Mouse (Mus musculus) cerebellum, postnatal 4 days (tissue): ENCODE measurements around the gene H2-Q4.
"Not testable (repeated sequence)": the region's sequence is repeated elsewhere in the genome, so short reads cannot be mapped to it uniquely, and the experiment has no call there.

Experiments
- DNase-seq, 2 experiments: peaks; one replicate each; pipeline ENCODE4 v3.0.0; 2022; ENCODE audit warnings: low spot score in 2 of 2, mixed read lengths in 1 of 2

The H2-Q4 gene

GRCm38 (mm10) chr17:35379369-35379728 is at the start of gene H2-Q4:
Gene H2-Q4 (plus strand): TSS chr17:35379617.
- DNase-seq, result peak; percentile 55 to 74

- not testable (repeated sequence) for DNase-seq
Observed at GRCm38 (mm10) chr17:35329714-35330113, 49.7 kb upstream of the H2-Q4 start.

- not testable (repeated sequence) for DNase-seq
Observed at GRCm38 (mm10) chr17:35331546-35331945, 47.9 kb upstream of the H2-Q4 start.

GRCm38 (mm10) chr17:35342071-35342671 is 37.2 kb upstream of the H2-Q4 start, which contains the start of gene H2-Q2:
Gene H2-Q2 (plus strand): TSS chr17:35342242.
- no peak for DNase-seq

- DNase-seq, result no peak
Observed at GRCm38 (mm10) chr17:35342711-35343476, 36.5 kb upstream of the H2-Q4 start.

- not testable (repeated sequence) for DNase-seq
Observed at GRCm38 (mm10) chr17:35347659-35348058, 31.8 kb upstream of the H2-Q4 start.

GRCm38 (mm10) chr17:35353275-35353674 is 26.1 kb upstream of the H2-Q4 start:
- not testable (repeated sequence) for DNase-seq

- DNase-seq, result no peak
Observed at GRCm38 (mm10) chr17:35354071-35354470, 25.3 kb upstream of the H2-Q4 start.

- DNase-seq, result no peak
Observed at GRCm38 (mm10) chr17:35357086-35357485, 22.3 kb upstream of the H2-Q4 start.

- no peak for DNase-seq
Observed at GRCm38 (mm10) chr17:35358763-35359469, 20.5 kb upstream of the H2-Q4 start.

- DNase-seq, result no peak
Observed at GRCm38 (mm10) chr17:35359470-35359862, 20.0 kb upstream of the H2-Q4 start.

- peak in 1 of 2 experiments; percentile 16 for DNase-seq
Observed at GRCm38 (mm10) chr17:35379729-35380451, 473 bp downstream of the H2-Q4 start.

GRCm38 (mm10) chr17:35389796-35390195 is 10.4 kb downstream of the H2-Q4 start:
- peak in 1 of 2 experiments; percentile 34 for DNase-seq

GRCm38 (mm10) chr17:35392671-35393070 is 13.3 kb downstream of the H2-Q4 start:
- not testable (repeated sequence) for DNase-seq

GRCm38 (mm10) chr17:35393864-35394800 is 14.7 kb downstream of the H2-Q4 start:
- DNase-seq, result not testable (repeated sequence)

GRCm38 (mm10) chr17:35396956-35397355 is 17.5 kb downstream of the H2-Q4 start:
- not testable (repeated sequence) for DNase-seq

GRCm38 (mm10) chr17:35413057-35413456 is 33.6 kb downstream of the H2-Q4 start:
- DNase-seq, result not testable (repeated sequence)

GRCm38 (mm10) chr17:35415273-35416129 is 36.1 kb downstream of the H2-Q4 start:
- not testable (repeated sequence) for DNase-seq

GRCm38 (mm10) chr17:35418772-35419171 is 39.4 kb downstream of the H2-Q4 start:
- DNase-seq, result no peak

GRCm38 (mm10) chr17:35419564-35419963 is 40.1 kb downstream of the H2-Q4 start:
- DNase-seq, result not testable (repeated sequence)
